Mouse (Mus musculus): ENCODE data around the gene Rsad1.

The Rsad1 gene

GRCm38 (mm10) chr11:94548041-94548784 lies 842 bp downstream of the Rsad1 start:
- in situ Hi-C loops (cut with MboI, MseI) = no loop called here

GRCm38 (mm10) chr11:94547271-94547670 lies 1.8 kb downstream of the Rsad1 start:
- in situ Hi-C loops (cut with MboI, MseI) = no loop called here

GRCm38 (mm10) chr11:94546381-94546780 lies 2.7 kb downstream of the Rsad1 start:
- in situ Hi-C loops (cut with MboI, MseI) = no loop called here

GRCm38 (mm10) chr11:94544422-94544821 lies 4.6 kb downstream of the Rsad1 start:
- in situ Hi-C loops (cut with MboI, MseI) = no loop called here

GRCm38 (mm10) chr11:94543932-94544331 lies 5.1 kb downstream of the Rsad1 start:
- in situ Hi-C loops (cut with MboI, MseI) = no loop called here

- in situ Hi-C loops (cut with MboI, MseI) = no loop called here
Observed at GRCm38 (mm10) chr11:94543344-94543743, 5.7 kb downstream of the Rsad1 start.

- in situ Hi-C loops (cut with MboI, MseI) = no loop called here
Observed at GRCm38 (mm10) chr11:94542400-94542799, 6.7 kb downstream of the Rsad1 start.

- in situ Hi-C loops (cut with MboI, MseI) = no loop called here
Observed at GRCm38 (mm10) chr11:94539761-94540160, 9.3 kb downstream of the Rsad1 start.

- in situ Hi-C loops (cut with MboI, MseI) = no loop called here
Observed at GRCm38 (mm10) chr11:94538733-94539292, 10.2 kb downstream of the Rsad1 start.

GRCm38 (mm10) chr11:94533171-94533570 lies 15.9 kb downstream of the Rsad1 start:
- in situ Hi-C loops (cut with MboI, MseI) = no loop called here

GRCm38 (mm10) chr11:94528879-94529278 lies 20.2 kb downstream of the Rsad1 start:
- in situ Hi-C loops (cut with MboI, MseI) = no loop called here

- in situ Hi-C loops (cut with MboI, MseI) = no loop called here
Observed at GRCm38 (mm10) chr11:94526171-94526879, 22.7 kb downstream of the Rsad1 start.

GRCm38 (mm10) chr11:94521219-94521843 lies 27.7 kb downstream of the Rsad1 start, which contains the start of gene Mycbpap:
Gene Mycbpap, minus strand, starts transcription at chr11:94521742.
- in situ Hi-C loops (cut with MboI, MseI) = no loop called here

- in situ Hi-C loops (cut with MboI, MseI) = no loop called here
Observed at GRCm38 (mm10) chr11:94513452-94513851, 35.6 kb downstream of the Rsad1 start.

- in situ Hi-C loops (cut with MboI, MseI) = no loop called here
Observed at GRCm38 (mm10) chr11:94508976-94509375, 40.1 kb downstream of the Rsad1 start.

GRCm38 (mm10) chr11:94501482-94501881 lies 47.6 kb downstream of the Rsad1 start:
- in situ Hi-C loops (cut with MboI, MseI) = no loop called here

GRCm38 (mm10) chr11:94500362-94500761 lies 48.7 kb downstream of the Rsad1 start:
- in situ Hi-C loops (cut with MboI, MseI) = no loop called here

- in situ Hi-C loops (cut with MboI, MseI) = no loop called here
Observed at GRCm38 (mm10) chr11:94499661-94500152, 49.3 kb downstream of the Rsad1 start, which contains the start of gene Epn3. Gene Epn3, minus strand, starts transcription at chr11:94499974.

- in situ Hi-C loops (cut with MboI, MseI) = no loop called here
Observed at GRCm38 (mm10) chr11:94499035-94499434, 50.0 kb downstream of the Rsad1 start.

- in situ Hi-C loops (cut with MboI, MseI) = no loop called here
Observed at GRCm38 (mm10) chr11:94498093-94498996, 50.7 kb downstream of the Rsad1 start.

GRCm38 (mm10) chr11:94495415-94495814 lies 53.6 kb downstream of the Rsad1 start:
- in situ Hi-C loops (cut with MboI, MseI) = no loop called here
